Mouse (Mus musculus) forebrain, embryonic 15.5 days (tissue): Measurements from ENCODE around the gene Olfr485. TPM values are rescaled to one million over a fixed set of nuclear protein-coding genes. Genes with fewer than 3 reads are reported as not detected.
"Not testable (repeated sequence)": the region's sequence is repeated elsewhere in the genome, so short reads cannot be mapped to it uniquely, and the experiment has no call there.

Source experiments
- ATAC-seq: fragments of 200-750 bp; cut with Nextera tagmentation; replicated peaks from 2 replicates; pipeline ENCODE4 v1.8.0; 2017; ENCODE audit warnings: mild to moderate bottlenecking, moderate TSS enrichment, moderate library complexity
- H3K27ac ChIP-seq: fragments of 300-500 bp; sonication (generic); replicated peaks from 2 replicates; pipeline ENCODE4 v1.5.1; 2015; ENCODE audit warnings: mild to moderate bottlenecking, inconsistent platforms
- H3K27me3 ChIP-seq: fragments of 300-500 bp; sonication (generic); 2 replicates; pipeline ENCODE4 v1.6.1; 2015; ENCODE audit warnings: inconsistent platforms
- H3K36me3 ChIP-seq: fragments of 300-500 bp; sonication (generic); 2 replicates; pipeline ENCODE4 v1.6.1; 2015; ENCODE audit warnings: mild to moderate bottlenecking, inconsistent platforms
- H3K4me1 ChIP-seq: fragments of 300-500 bp; sonication (generic); 2 replicates; pipeline ENCODE4 v1.6.1; 2015; ENCODE audit warnings: inconsistent platforms
- H3K4me2 ChIP-seq: fragments of 300-500 bp; sonication (generic); replicated peaks from 2 replicates; pipeline ENCODE4 v1.6.1; 2015; ENCODE audit warnings: mild to moderate bottlenecking, inconsistent platforms
- H3K4me3 ChIP-seq: fragments of 300-500 bp; sonication (generic); 2 replicates; pipeline ENCODE4 v1.5.1; 2015; ENCODE audit warnings: mild to moderate bottlenecking, inconsistent platforms
- H3K9ac ChIP-seq: fragments of 300-500 bp; sonication (generic); replicated peaks from 2 replicates; pipeline ENCODE4 v1.6.1; 2015; ENCODE audit warnings: mild to moderate bottlenecking, inconsistent platforms
- H3K9me3 ChIP-seq: fragments of 300-500 bp; sonication (generic); 2 replicates; pipeline ENCODE4 v1.6.1; 2016; ENCODE audit warnings: inconsistent platforms
- WGBS: fragments of 180-500 bp; shearing (Covaris S2); methylation state at CpG from one replicate; pipeline ENCODE4 v1.1.7; 2015; ENCODE audit warnings: mixed read lengths; 5-methylcytosine and 5-hydroxymethylcytosine counted together
- polyA plus RNA-seq: library from polyadenylated mRNA; unstranded; fragments of >200 nt; fragmentation: Nextera tagmentation; extraction: Ambion mirVana; gene quantifications from 2 replicates; pipeline ENCODE4 v1.2.1, GENCODE M21; 2015

The Olfr485 gene
- not detected in 2 replicates for polyA plus RNA-seq

GRCm38 (mm10) chr7:108159771-108160170 lies at the start of gene Olfr485:
Olfr485 (minus strand) TSS chr7:108159871.
- H3K36me3 ChIP-seq = no peaks in the 10 kb centered on the region
- no peak within 1 kb of the TSS for H3K4me2 ChIP-seq
- H3K4me1 ChIP-seq = no peaks in the 10 kb centered on the region
- H3K27me3 ChIP-seq = no peaks in the 10 kb centered on the region
- no peaks in the 10 kb centered on the region for H3K9me3 ChIP-seq
- no peak for ATAC-seq
- H3K27ac ChIP-seq = no peak within 1 kb of the TSS
- no peak within 1 kb of the TSS for H3K4me3 ChIP-seq
- no peak within 1 kb of the TSS for H3K9ac ChIP-seq

GRCm38 (mm10) chr7:108196938-108197337 lies 37.3 kb upstream of the Olfr485 start:
- H3K27me3 ChIP-seq = no peaks in the 10 kb centered on the region
- WGBS = 60% methylated on average over 6 of the region's 6 CpGs
- ATAC-seq = no peak
- no peak overlapping the region for H3K27ac ChIP-seq
- H3K4me3 ChIP-seq = no peak overlapping the region
- H3K4me2 ChIP-seq = no peak overlapping the region
- H3K9ac ChIP-seq = no peak overlapping the region
- no peaks in the 10 kb centered on the region for H3K9me3 ChIP-seq
- no peaks in the 10 kb centered on the region for H3K36me3 ChIP-seq
- H3K4me1 ChIP-seq = no peaks in the 10 kb centered on the region

GRCm38 (mm10) chr7:108196337-108196736 lies 36.7 kb upstream of the Olfr485 start:
- not testable (repeated sequence) for ATAC-seq, H3K9ac ChIP-seq, H3K4me3 ChIP-seq, H3K27ac ChIP-seq, H3K4me1 ChIP-seq, H3K9me3 ChIP-seq, H3K27me3 ChIP-seq, H3K36me3 ChIP-seq, H3K4me2 ChIP-seq
- WGBS = 58% methylated on average over 3 of the region's 3 CpGs

DNA sequence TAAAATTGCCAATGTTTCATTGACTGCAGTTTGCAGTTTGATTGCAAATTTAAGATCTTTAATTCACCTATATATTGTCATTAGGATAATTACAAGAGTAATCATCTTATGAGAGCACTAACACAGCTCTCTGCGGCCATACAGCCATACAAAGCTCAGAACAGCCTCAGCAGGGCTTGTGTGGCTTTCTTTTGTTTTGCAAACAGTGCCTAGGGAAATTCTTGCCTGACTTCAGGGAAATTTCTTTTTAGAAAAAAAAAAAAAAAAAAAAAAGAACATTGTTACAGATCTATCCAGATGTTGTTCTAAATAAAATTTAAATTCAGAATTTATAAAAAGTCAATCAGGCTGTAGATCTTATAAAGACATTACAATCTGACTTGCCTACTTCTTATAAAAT lies 33.0 kb upstream of the Olfr485 start:
- 36% methylated on average over 1 of the region's 1 CpGs for WGBS
- not testable (repeated sequence) for H3K4me2 ChIP-seq, H3K9ac ChIP-seq, ATAC-seq, H3K4me3 ChIP-seq, H3K36me3 ChIP-seq, H3K4me1 ChIP-seq, H3K27me3 ChIP-seq, H3K27ac ChIP-seq, H3K9me3 ChIP-seq

- not testable (repeated sequence) for H3K27me3 ChIP-seq, ATAC-seq, H3K9ac ChIP-seq, H3K27ac ChIP-seq, H3K9me3 ChIP-seq, H3K4me3 ChIP-seq, H3K4me1 ChIP-seq, H3K4me2 ChIP-seq, H3K36me3 ChIP-seq
- WGBS = 43% methylated on average over 2 of the region's 2 CpGs
Measured at GRCm38 (mm10) chr7:108191196-108191595, 31.5 kb upstream of the Olfr485 start.

- not testable (repeated sequence) for H3K36me3 ChIP-seq, H3K4me2 ChIP-seq, H3K4me3 ChIP-seq, H3K4me1 ChIP-seq, H3K27me3 ChIP-seq, H3K27ac ChIP-seq, H3K9me3 ChIP-seq, ATAC-seq, H3K9ac ChIP-seq
- WGBS = 89% methylated on average over 2 of the region's 2 CpGs
Measured at GRCm38 (mm10) chr7:108185237-108185636, 25.6 kb upstream of the Olfr485 start.

- not testable (repeated sequence) for H3K27ac ChIP-seq, H3K27me3 ChIP-seq, H3K9ac ChIP-seq, H3K9me3 ChIP-seq, H3K4me3 ChIP-seq, H3K4me1 ChIP-seq, H3K4me2 ChIP-seq, H3K36me3 ChIP-seq, ATAC-seq
- WGBS = 60% methylated on average over 3 of the region's 3 CpGs
Measured at GRCm38 (mm10) chr7:108184401-108184800, 24.7 kb upstream of the Olfr485 start.

DNA sequence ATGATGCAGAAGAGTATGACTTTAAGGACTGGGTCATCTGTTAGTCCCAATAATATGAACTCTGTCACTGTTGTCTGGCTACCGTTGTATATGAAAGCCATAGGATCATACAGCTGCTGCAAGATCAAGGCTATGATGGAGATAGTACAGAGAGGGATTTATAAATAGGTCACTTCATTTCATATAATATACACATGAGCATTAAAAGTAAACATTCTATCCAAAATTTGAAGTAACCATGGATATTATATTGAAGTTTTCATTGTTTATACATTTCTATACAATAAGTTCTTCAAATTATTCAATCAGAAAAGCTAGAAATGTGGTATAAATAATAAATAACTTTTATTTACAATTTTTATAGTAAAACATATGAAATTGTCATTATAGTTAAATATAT lies 13.0 kb upstream of the Olfr485 start, which contains the start of gene Olfr486:
Olfr486 (minus strand) TSS at position 101 of the 400 bp plus-strand sequence.
- not testable (repeated sequence) for H3K27me3 ChIP-seq, H3K4me1 ChIP-seq, H3K36me3 ChIP-seq, H3K9me3 ChIP-seq, H3K4me2 ChIP-seq, ATAC-seq, H3K9ac ChIP-seq, H3K27ac ChIP-seq, H3K4me3 ChIP-seq
- 94% methylated on average over 1 of the region's 1 CpGs for WGBS

DNA sequence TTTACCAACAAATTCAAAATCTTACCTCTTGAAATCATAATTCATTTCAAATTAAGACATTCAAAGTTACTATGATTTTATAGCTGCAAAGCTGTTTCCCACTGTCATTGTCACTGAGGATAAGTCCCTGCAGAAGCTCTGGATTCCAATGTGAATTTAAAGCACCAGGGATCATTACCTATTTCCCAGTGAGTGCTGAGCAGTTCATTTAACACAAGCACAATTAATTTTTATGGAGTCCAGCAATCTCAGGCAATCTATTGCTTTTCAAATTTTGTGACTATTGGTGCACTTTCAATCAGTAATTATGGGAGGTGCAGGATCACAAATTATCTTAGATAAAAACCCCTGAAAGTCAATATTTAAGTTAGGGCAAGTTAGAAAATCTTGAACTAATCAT lies 32.3 kb downstream of the Olfr485 start, which contains the start of gene Olfr484:
Olfr484 (minus strand) TSS at position 101 of the 400 bp plus-strand sequence.
- H3K27ac ChIP-seq = no peak within 1 kb of the TSS
- no peaks in the 10 kb centered on the region for H3K36me3 ChIP-seq
- H3K27me3 ChIP-seq = no peaks in the 10 kb centered on the region
- no peaks in the 10 kb centered on the region for H3K4me1 ChIP-seq
- no peaks in the 10 kb centered on the region for H3K9me3 ChIP-seq
- H3K9ac ChIP-seq = no peak within 1 kb of the TSS
- H3K4me2 ChIP-seq = no peak within 1 kb of the TSS
- no peak within 1 kb of the TSS for H3K4me3 ChIP-seq
- no peak for ATAC-seq

- no peak overlapping the region for H3K4me2 ChIP-seq
- no peak for ATAC-seq
- H3K4me1 ChIP-seq = no peaks in the 10 kb centered on the region
- H3K36me3 ChIP-seq = no peaks in the 10 kb centered on the region
- no peaks in the 10 kb centered on the region for H3K9me3 ChIP-seq
- H3K9ac ChIP-seq = no peak overlapping the region
- H3K4me3 ChIP-seq = no peak overlapping the region
- H3K27ac ChIP-seq = no peak overlapping the region
- 81% methylated on average over 1 of the region's 1 CpGs for WGBS
- no peaks in the 10 kb centered on the region for H3K27me3 ChIP-seq
Measured at GRCm38 (mm10) chr7:108121416-108121815, 38.3 kb downstream of the Olfr485 start.

- Histone ChIP-seq H3K9ac (no peak overlapping the region), H3K36me3 (no peaks in the 10 kb centered on the region), H3K27me3 (no peaks in the 10 kb centered on the region), H3K4me3 (no peak overlapping the region), H3K4me2 (no peak overlapping the region), H3K4me1 (no peaks in the 10 kb centered on the region), H3K9me3 (no peaks in the 10 kb centered on the region), H3K27ac (no peak overlapping the region)
- 30% methylated on average over 1 of the region's 1 CpGs for WGBS
- ATAC-seq = no peak
Measured at GRCm38 (mm10) chr7:108120681-108121080, 39.0 kb downstream of the Olfr485 start.
